15 mouse cellular contexts compared by ENCODE assay signal in the genomic region with DNA sequence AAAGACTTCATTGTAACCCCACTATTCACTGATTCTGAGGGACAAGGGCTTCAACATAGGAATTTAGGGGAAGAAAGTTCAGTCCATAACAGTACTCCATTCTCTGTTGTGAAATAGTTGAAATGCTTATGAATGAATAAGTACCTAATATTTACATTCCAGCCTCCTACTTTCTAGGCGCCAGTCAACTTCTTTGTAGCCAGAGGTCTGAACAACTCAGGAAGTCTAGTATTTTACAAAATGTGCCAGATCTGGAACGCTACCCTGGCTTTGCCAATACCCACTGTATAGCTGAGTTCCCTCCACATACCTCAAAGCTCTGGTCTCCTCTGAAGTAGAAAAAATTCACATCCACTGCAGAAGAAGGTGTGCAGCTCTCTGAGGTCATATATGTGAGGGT.
"Had no signal": no experiment of that assay in that cellular context is flagged by ENCODE, and none has a peak within 500 bp of the region (broad histone marks: within the 10 kb centered on the region; RNA-seq: fewer than 3 reads in every experiment).

No protein-coding gene starts in this region.

- H3K9ac ChIP-seq: liver, embryonic 13.5 days; midbrain, embryonic 12.5 days; midbrain, embryonic 15.5 days; neural tube, embryonic 12.5 days; stomach, embryonic 15.5 days had no signal

- H3K4me2 ChIP-seq: liver, embryonic 13.5 days; midbrain, embryonic 12.5 days; midbrain, embryonic 15.5 days; neural tube, embryonic 12.5 days; stomach, embryonic 15.5 days had no signal

- H3K4me1 ChIP-seq: liver, embryonic 13.5 days; midbrain, embryonic 12.5 days; midbrain, embryonic 15.5 days had no signal

- H3K9me3 ChIP-seq: liver, embryonic 13.5 days; midbrain, embryonic 12.5 days; midbrain, embryonic 15.5 days; neural tube, embryonic 12.5 days; stomach, embryonic 15.5 days had no signal

- H3K27ac ChIP-seq: kidney, postnatal 0 days; layer of hippocampus, adult 2 months; left cerebral cortex, adult 2 months; liver, embryonic 13.5 days; midbrain, embryonic 12.5 days; midbrain, embryonic 15.5 days; neural tube, embryonic 12.5 days; stomach, embryonic 15.5 days had no signal

- ATAC-seq: intestine, postnatal 0 days; midbrain, embryonic 15.5 days had no signal

- H3K4me3 ChIP-seq: layer of hippocampus, adult 2 months; left cerebral cortex, adult 2 months; liver, embryonic 13.5 days; midbrain, embryonic 12.5 days; midbrain, embryonic 15.5 days; neural tube, embryonic 12.5 days; stomach, embryonic 15.5 days had no signal

- H3K27me3 ChIP-seq: liver, embryonic 13.5 days; midbrain, embryonic 12.5 days; midbrain, embryonic 15.5 days; neural tube, embryonic 12.5 days; stomach, embryonic 15.5 days had no signal

- DNase-seq: kidney, postnatal 25 days; layer of hippocampus, adult 9-11 months; liver, embryonic 13.5 days; retina, postnatal 1 day; right cerebral cortex, postnatal 25 days; spleen, adult 18-20 months; thymus, postnatal 25 days had no signal

- H3K36me3 ChIP-seq: liver, embryonic 13.5 days; midbrain, embryonic 12.5 days; midbrain, embryonic 15.5 days; neural tube, embryonic 12.5 days; stomach, embryonic 15.5 days had no signal
